Mouse (Mus musculus) inflammation-experienced regulatory T-cells, adult 16 weeks (primary cell): Measurements from ENCODE around the gene Neurod2. TPM values are rescaled to one million over a fixed set of nuclear protein-coding genes. Genes with fewer than 3 reads are reported as not detected.

Source experiments
- polyA plus RNA-seq: library from polyadenylated mRNA; unstranded; fragments of 100-300 nt; shearing (Covaris generic); gene quantifications from one replicate; pipeline ENCODE4 v1.2.1, GENCODE M21; 2017

Neurod2 gene
- not detected for polyA plus RNA-seq

GRCm38 (mm10) chr11:98329081-98329959 lies at the start of gene Neurod2:
Neurod2 (minus strand) TSS chr11:98329648.

GRCm38 (mm10) chr11:98358161-98359083 lies 29.0 kb upstream of the Neurod2 start, which contains the start of gene Stard3:
Stard3 (plus strand) TSS chr11:98358368.

GRCm38 (mm10) chr11:98348083-98348961 lies 18.9 kb upstream of the Neurod2 start, which contains the start of gene Ppp1r1b:
Ppp1r1b (plus strand) TSS chr11:98348404.

Other genes with a start within 250 kb of the Neurod2 start
- 8.2 TPM for gene Fbxl20, start 179.2 kb downstream of the Neurod2 start, polyA plus RNA-seq
- 61.3 TPM for gene Med1, start 136.4 kb downstream of the Neurod2 start, polyA plus RNA-seq
- 19.6 TPM for gene Cdk12, start 126.6 kb downstream of the Neurod2 start, polyA plus RNA-seq
- gene Ppp1r1b, start 18.8 kb upstream of the Neurod2 start, polyA plus RNA-seq: not detected
- gene Stard3, start 28.7 kb upstream of the Neurod2 start, polyA plus RNA-seq: 88.3 TPM
- gene Tcap, start 54.2 kb upstream of the Neurod2 start, polyA plus RNA-seq: not detected
- not detected for gene Pnmt, start 56.8 kb upstream of the Neurod2 start, polyA plus RNA-seq
- gene Pgap3, start 70.8 kb upstream of the Neurod2 start, polyA plus RNA-seq: 16.4 TPM
- 0.45 TPM for gene Erbb2, start 82.8 kb upstream of the Neurod2 start, polyA plus RNA-seq
- 179 TPM for gene Mien1, start 109.3 kb upstream of the Neurod2 start, polyA plus RNA-seq
- gene Grb7, start 116.7 kb upstream of the Neurod2 start, polyA plus RNA-seq: 7.2 TPM
- gene Ikzf3, start 216.4 kb upstream of the Neurod2 start, polyA plus RNA-seq: 76.7 TPM
- gene Zpbp2, start 221.4 kb upstream of the Neurod2 start, polyA plus RNA-seq: 4.4 TPM